Mouse (Mus musculus): ENCODE data around the gene Rbm47.
A peak's percentile ranks its signal among the peaks of the same experiment; 100 is the strongest.
"Not testable (repeated sequence)": the region's sequence is repeated elsewhere in the genome, so short reads cannot be mapped to it uniquely, and the experiment has no call there.

Rbm47 gene

GRCm38 (mm10) chr5:66173018-66173417, at the start of gene Rbm47:
TSS of gene Rbm47 (minus strand) at chr5:66173118.
- no peak for DNase-seq

- no peak for DNase-seq
Measured at GRCm38 (mm10) chr5:66220620-66221019, 47.7 kb upstream of the Rbm47 start.

- no peak for DNase-seq
Measured at GRCm38 (mm10) chr5:66219692-66220091, 46.8 kb upstream of the Rbm47 start.

- no peak for DNase-seq
Measured at GRCm38 (mm10) chr5:66215569-66216277, 42.8 kb upstream of the Rbm47 start.

GRCm38 (mm10) chr5:66214395-66214935, 41.5 kb upstream of the Rbm47 start:
- no peak for DNase-seq

GRCm38 (mm10) chr5:66209532-66210176, 36.7 kb upstream of the Rbm47 start:
- no peak for DNase-seq

GRCm38 (mm10) chr5:66204966-66205365, 32.0 kb upstream of the Rbm47 start:
- no peak for DNase-seq

GRCm38 (mm10) chr5:66203424-66203823, 30.5 kb upstream of the Rbm47 start:
- DNase-seq, result no peak

GRCm38 (mm10) chr5:66200044-66200443, 27.1 kb upstream of the Rbm47 start:
- DNase-seq, result peak; percentile 66

- no peak for DNase-seq
Measured at GRCm38 (mm10) chr5:66195323-66195722, 22.4 kb upstream of the Rbm47 start.

GRCm38 (mm10) chr5:66193218-66193846, 20.4 kb upstream of the Rbm47 start:
- DNase-seq, result no peak

- DNase-seq, result no peak
Measured at GRCm38 (mm10) chr5:66191185-66191503, 18.2 kb upstream of the Rbm47 start.

GRCm38 (mm10) chr5:66190481-66191184, 17.7 kb upstream of the Rbm47 start:
- DNase-seq, result peak; percentile 10

GRCm38 (mm10) chr5:66188591-66188990, 15.7 kb upstream of the Rbm47 start:
- DNase-seq, result not testable (repeated sequence)

GRCm38 (mm10) chr5:66182156-66182555, 9.2 kb upstream of the Rbm47 start:
- no peak for DNase-seq

- DNase-seq, result no peak
Measured at GRCm38 (mm10) chr5:66174160-66174837, 1.4 kb upstream of the Rbm47 start.

GRCm38 (mm10) chr5:66170591-66170990, 2.3 kb downstream of the Rbm47 start:
- no peak for DNase-seq

GRCm38 (mm10) chr5:66169099-66169485, 3.8 kb downstream of the Rbm47 start:
- no peak for DNase-seq

GRCm38 (mm10) chr5:66168462-66169098, 4.3 kb downstream of the Rbm47 start:
- DNase-seq, result no peak

- no peak for DNase-seq
Measured at GRCm38 (mm10) chr5:66166931-66167330, 6.0 kb downstream of the Rbm47 start.

- DNase-seq, result no peak
Measured at GRCm38 (mm10) chr5:66166193-66166629, 6.7 kb downstream of the Rbm47 start.

- DNase-seq, result no peak
Measured at GRCm38 (mm10) chr5:66165748-66166147, 7.2 kb downstream of the Rbm47 start.
